Mouse (Mus musculus): ENCODE measurements around the gene Fibp. TPM values are rescaled to one million over a fixed set of nuclear protein-coding genes. Genes with fewer than 3 reads are reported as not detected.

Gene Fibp
- total RNA-seq (2017): 133 and 137 TPM in 2 replicates

DNA sequence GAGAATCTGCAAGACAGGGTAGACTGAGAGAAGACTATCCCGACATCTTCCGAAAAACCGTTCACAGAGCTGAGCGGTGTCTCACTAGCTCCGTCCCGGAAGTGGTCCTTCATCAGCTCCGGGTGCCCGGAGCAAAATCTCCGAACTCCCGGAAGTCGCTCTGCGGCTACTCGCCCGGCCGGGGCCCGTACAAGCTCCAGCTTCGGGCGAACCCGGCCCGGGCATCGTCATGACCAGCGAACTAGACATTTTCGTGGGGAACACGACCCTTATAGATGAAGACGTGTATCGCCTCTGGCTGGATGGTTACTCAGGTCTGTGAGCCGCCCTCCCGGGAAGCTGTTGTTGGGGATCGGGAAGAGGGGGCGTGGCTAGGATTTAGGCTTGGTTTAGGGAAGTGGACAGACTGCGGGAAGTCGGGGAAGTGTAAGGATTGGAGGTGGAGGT, at the start of gene Fibp:
Gene Fibp (plus strand): TSS at position 151 of the 447 bp plus-strand sequence.
- ATAC-seq (ENCODE audit: extremely low read depth, insufficient number of reproducible peaks, low FRiP score, poor library complexity, severe bottlenecking): peak; percentile 70

GRCm38 (mm10) chr19:5410641-5411040, 49.8 kb upstream of the Fibp start:
- ATAC-seq (ENCODE audit: extremely low read depth, insufficient number of reproducible peaks, low FRiP score, poor library complexity, severe bottlenecking): no peak

- ATAC-seq (ENCODE audit: extremely low read depth, insufficient number of reproducible peaks, low FRiP score, poor library complexity, severe bottlenecking): no peak
These were observed 48.5 kb upstream of the Fibp start for GRCm38 (mm10) chr19:5411961-5412360.

DNA sequence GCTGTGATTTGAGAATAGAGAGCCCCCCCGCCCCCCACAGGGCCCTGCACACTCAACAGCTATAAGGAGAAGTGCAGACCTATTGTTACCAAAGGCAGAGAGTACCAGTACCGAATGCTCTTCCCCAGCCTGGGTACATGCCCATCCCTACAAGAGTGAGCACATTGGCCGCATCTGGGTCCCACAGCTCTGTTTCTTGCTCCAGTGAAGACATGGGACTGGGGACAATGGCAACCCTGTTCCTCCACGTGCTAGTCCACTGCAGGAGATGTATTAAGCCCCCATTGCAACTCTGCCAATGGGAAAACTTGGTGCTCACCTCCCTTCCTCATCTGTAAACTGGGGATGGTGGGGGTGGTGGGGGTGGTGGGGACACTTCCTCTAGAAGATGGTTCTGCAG, 46.6 kb upstream of the Fibp start:
- ATAC-seq (ENCODE audit: extremely low read depth, insufficient number of reproducible peaks, low FRiP score, poor library complexity, severe bottlenecking): no peak

DNA sequence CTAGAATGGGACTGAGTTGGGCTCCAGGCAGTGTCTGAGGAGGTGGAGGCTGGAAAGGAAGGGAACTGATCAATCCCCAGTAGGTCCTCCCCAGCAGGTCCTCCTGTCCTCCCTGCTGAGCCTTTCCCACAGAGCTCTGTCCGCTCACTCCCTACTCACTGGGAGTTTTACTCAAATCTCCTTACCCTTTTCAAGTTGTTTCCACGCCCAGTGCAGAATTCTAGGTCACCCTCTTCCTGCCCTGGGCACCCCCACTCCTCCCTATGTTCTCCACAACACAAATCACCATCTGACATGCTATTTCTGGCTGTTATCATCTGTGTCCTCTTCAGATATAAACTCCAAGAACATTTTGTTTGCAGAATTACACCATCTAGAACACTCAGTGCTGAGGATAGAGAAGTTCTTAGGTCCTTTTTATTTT, 45.9 kb upstream of the Fibp start:
- no peak for ATAC-seq (ENCODE audit: extremely low read depth, insufficient number of reproducible peaks, low FRiP score, poor library complexity, severe bottlenecking)

DNA sequence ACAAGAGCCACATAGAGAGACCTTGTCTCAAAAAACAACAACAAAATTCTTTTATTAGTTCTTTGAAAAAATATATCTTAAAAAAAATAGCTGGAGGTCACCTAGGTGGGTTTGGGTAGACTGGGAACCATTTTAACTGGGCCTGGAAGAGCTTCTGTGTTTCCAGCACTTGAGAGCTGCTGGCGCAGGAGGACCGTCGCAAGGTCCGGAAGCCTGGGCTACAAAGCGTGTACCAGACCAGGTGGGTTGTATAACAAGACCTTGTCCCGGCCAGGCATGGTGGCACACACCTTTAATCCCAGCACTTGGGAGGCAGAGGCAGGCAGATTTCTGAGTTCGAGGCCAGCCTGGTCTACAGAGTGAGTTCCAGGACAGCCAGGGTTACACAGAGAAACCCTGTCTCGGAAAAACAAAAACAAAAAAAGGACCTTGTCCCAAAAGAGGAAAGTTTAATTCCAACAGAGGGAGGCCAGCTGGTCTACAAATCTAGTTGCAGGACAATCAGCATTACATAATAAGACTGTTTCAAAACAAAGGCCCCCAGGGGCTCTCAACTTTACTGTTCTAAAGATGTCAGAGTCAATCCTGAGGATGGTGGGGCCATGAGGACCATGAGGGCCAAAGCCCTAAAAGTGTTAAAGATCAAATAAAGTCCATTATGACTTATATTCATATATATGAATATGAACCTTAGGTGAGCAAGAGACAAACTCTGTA, 41.5 kb upstream of the Fibp start:
- no peak for ATAC-seq (ENCODE audit: extremely low read depth, insufficient number of reproducible peaks, low FRiP score, poor library complexity, severe bottlenecking)

DNA sequence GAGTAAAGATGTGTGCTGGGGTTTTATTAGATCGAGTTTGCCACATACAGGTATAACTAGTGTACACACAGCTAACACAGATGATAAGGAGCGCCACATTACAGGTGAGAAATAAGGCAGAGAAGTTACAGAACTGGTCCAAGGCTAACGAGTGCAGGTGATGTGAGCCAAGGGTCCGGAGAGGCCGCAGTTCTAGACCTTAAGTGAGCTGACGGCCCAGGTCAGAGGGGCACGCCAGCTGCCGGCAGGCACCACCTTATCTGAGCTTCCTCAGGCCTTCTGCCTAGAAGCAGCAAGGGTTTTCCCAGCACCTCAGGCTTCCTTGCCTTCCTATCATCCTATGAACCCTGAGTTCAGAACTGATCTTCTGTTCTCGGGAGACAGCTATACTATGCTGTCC, 40.8 kb upstream of the Fibp start:
- ATAC-seq (ENCODE audit: extremely low read depth, insufficient number of reproducible peaks, low FRiP score, poor library complexity, severe bottlenecking): no peak

- ATAC-seq (ENCODE audit: extremely low read depth, insufficient number of reproducible peaks, low FRiP score, poor library complexity, severe bottlenecking): no peak
These were observed 39.8 kb upstream of the Fibp start for GRCm38 (mm10) chr19:5420579-5420978.

DNA sequence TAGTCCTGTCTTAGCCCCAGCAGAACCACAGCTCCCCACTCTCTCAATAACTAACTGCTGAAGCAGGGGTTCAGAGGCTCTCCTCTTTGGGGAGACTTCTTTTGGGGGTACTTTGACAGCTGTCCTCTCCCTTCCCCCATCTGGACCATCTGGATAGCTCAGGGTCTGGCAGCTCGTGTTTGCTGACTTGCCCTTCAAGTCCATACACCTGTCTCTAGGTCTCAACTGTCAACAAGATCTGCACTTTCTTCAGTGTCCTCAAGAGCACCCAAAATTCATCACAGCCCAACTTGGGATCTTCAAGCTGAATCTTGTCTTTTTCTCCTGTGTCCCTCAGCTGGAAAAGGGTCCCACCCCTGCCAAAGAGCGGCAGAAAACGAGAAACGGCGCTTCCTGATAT, 38.6 kb upstream of the Fibp start:
- no peak for ATAC-seq (ENCODE audit: extremely low read depth, insufficient number of reproducible peaks, low FRiP score, poor library complexity, severe bottlenecking)

DNA sequence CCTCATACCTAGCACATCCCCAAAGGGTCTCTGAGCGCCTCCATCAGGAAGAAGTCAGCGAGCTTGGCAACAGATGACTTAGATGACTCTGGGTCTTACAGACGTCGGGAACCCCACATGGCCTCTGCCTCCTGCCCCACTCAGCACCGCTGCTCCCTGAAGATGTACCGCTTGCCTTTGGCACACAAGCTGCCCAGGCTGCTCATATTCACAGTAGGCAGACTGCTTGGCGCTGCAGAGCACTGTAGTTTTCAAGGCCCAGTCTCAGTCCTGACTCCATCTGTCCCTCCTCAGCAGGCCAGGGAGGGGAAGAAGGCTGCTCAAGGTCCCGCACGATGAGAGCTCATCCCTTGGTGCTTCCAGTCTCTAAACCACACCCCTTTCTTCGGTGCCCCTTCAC, 38.1 kb upstream of the Fibp start:
- no peak for ATAC-seq (ENCODE audit: extremely low read depth, insufficient number of reproducible peaks, low FRiP score, poor library complexity, severe bottlenecking)

DNA sequence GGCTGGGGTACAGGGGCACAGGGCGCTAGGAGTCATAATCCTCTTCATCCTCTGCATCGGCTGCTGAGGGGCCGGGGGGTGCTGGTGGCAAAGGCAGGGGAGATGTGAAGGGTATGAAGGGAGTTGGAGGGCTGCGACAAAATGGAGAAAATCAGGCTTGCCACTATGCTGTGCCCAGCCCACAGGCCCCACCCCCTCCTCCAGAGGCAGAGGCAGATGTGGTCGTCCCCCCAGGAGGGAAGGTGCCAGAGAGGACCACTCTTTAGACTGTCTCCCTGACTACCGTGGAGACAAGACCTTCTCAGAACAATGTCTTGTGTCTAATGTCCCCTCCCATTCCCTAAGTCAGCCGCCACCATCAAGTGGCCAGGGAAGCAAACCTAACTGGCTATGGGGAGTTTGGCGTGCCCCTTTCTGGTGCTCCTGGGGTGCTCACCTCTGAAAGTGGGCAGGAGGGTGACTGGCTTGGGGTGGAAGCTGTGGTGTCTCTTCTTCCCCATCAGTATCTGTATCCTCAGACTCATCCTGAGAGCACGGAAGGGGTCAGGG, 37.4 kb upstream of the Fibp start:
- no peak for ATAC-seq (ENCODE audit: extremely low read depth, insufficient number of reproducible peaks, low FRiP score, poor library complexity, severe bottlenecking)

- ATAC-seq (ENCODE audit: extremely low read depth, insufficient number of reproducible peaks, low FRiP score, poor library complexity, severe bottlenecking): no peak
These were observed 36.9 kb upstream of the Fibp start for GRCm38 (mm10) chr19:5423561-5423960.

- ATAC-seq (ENCODE audit: extremely low read depth, insufficient number of reproducible peaks, low FRiP score, poor library complexity, severe bottlenecking): peak; percentile 1; the same call in 1 of the 2 replicates
These were observed 36.2 kb upstream of the Fibp start for GRCm38 (mm10) chr19:5424092-5424781.

DNA sequence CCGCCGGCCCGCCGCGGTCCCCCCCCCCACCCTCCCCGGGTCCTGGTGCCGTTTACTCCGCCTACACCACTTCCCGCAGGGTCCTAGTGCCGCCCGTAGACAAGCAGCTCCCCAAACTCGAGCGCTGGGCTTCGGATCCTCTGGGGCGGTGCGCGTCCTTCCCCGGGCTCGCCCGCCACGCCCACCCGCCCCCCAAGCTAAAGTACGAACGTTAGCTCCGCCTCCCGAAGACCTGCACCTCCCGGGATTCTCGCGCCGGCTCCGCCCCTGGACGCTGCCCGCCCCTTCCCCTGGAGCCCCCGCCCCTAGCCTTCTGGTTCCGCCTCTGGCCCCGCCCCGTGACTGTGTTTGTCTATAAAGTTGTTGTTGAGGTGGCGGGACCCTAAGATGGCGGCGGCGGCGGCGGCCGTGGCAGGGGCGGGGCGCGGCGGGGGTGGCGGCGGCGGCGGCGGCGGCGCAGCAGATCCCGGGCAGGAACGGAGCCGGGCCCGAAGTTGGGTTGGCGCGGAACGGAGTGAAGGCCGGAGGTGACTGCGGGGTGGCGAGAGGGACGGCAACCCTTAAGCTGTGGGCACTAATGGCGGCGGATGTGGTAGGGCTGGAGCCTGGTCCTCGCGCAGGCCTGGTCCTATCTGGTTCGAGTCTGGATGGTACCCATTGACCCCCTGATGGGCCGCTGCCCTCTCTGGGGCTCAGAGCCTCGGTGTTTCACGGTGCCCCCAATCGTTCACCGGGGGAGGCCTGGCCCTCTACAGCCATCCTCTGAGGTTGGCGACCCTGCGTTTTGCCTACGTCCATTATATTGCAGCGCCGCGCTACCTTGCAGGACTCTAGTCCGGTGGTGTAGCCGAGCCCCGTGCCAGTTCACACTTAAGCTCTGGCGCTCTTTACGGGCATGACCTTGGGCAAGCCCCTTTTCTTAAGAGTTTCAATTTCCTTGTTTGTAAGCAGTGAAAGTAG, 35.4 kb upstream of the Fibp start, which contains the start of the genes Drap1 and AI837181:
Gene Drap1 (minus strand): TSS at position 198 of the 960 bp plus-strand sequence.
Gene AI837181 (plus strand): TSS at position 363 of the 960 bp plus-strand sequence.
- ATAC-seq (ENCODE audit: extremely low read depth, insufficient number of reproducible peaks, low FRiP score, poor library complexity, severe bottlenecking): peak; percentile 84

DNA sequence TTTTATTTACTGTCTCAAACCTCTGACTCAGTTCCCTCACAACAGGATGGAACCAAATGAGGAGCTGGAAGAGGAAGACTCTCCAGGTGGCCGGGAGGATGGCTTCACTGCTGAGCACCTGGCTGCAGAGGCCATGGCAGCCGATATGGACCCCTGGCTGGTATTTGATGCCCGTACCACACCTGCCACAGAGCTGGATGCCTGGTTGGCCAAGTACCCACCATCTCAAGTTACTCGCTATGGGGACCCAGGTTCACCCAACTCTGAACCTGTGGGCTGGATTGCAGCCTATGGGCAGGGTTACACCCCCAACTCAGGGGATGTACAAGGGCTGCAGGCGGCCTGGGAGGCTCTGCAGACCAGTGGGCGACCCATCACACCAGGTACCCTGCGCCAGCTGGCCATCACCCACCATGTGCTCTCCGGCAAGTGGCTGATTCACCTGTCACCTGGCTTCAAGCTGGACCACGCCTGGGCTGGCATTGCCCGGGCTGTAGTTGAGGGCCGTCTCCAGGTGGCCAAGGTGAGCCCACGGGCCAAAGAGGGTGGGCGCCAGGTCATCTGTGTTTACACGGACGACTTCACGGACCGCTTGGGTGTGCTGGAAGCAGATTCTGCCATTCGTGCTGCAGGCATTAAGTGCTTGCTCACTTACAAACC, 34.4 kb upstream of the Fibp start:
- no peak for ATAC-seq (ENCODE audit: extremely low read depth, insufficient number of reproducible peaks, low FRiP score, poor library complexity, severe bottlenecking)

- no peak for ATAC-seq (ENCODE audit: extremely low read depth, insufficient number of reproducible peaks, low FRiP score, poor library complexity, severe bottlenecking)
These were observed 33.6 kb upstream of the Fibp start for GRCm38 (mm10) chr19:5426640-5427290.

GRCm38 (mm10) chr19:5428083-5428482, 32.3 kb upstream of the Fibp start:
- no peak for ATAC-seq (ENCODE audit: extremely low read depth, insufficient number of reproducible peaks, low FRiP score, poor library complexity, severe bottlenecking)

DNA sequence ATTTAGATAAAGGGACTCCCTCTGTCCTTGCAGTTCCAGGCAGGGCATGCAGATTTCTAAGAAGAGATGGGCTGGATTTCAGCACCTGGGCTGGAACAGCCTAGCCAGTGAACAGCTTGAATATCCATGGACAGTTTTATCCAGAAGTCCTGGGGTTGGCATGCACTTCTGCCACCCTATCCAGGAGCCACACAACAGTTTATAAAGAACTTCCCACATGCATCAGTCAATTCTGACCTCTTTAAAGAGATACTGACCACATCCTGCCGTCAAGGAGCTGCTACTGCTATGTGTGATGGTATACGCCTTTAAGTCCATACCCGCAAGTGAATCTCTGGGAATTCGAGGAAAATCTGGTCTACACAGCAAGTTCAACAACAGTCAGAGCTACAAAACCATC, 31.2 kb upstream of the Fibp start:
- no peak for ATAC-seq (ENCODE audit: extremely low read depth, insufficient number of reproducible peaks, low FRiP score, poor library complexity, severe bottlenecking)
